Mouse (Mus musculus) left cerebral cortex, postnatal 14 days (tissue): ENCODE measurements around the gene Cog1. TPM values are rescaled to one million over a fixed set of nuclear protein-coding genes. Genes with fewer than 3 reads are reported as not detected.
A peak's percentile ranks its signal among the peaks of the same experiment; 100 is the strongest.

Experiments used
- DNase-seq, 2 experiments: peaks; one replicate each; pipeline ENCODE4 v3.0.0; 2021 to 2022; ENCODE audit warnings: low spot score in 2 of 2, mixed read lengths in 1 of 2
- intact Hi-C: fragments of 180-260 bp; cut with DNase I; formaldehyde crosslinking; loops from one replicate; pipeline ENCODE4 v1.15.1; 2025
- total RNA-seq, 2 experiments: library from RNA; stranded (reverse); gene quantifications; 2 replicates each; pipeline ENCODE4 v1.2.3; 2021

Cog1 gene
- total RNA-seq, 2 experiments from 2014 or later = 36.8 to 38.7 TPM

- intact Hi-C loops = no loop called here
- no peak for DNase-seq
Observed at GRCm38 (mm10) chr11:113627785-113628184, 21.2 kb upstream of the Cog1 start.

DNA sequence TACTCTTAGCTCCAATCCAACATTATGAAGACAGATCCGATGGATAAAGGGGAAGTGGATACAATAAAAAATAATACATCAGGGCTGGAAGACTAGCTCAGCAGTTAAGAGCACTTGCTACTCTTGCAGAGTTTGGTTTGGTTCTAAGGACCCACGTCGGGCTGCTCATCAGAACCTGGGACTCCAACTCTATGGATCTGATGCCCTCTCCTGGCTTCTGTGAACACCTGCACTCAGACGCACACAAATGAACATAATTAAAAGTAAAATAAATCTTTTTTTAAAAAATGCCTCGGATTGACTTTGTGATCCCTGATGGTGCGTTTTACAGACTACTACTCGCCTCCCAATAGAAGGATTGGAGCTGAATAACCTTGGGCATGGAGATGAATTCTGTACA lies 18.3 kb upstream of the Cog1 start:
- DNase-seq = no peak
- intact Hi-C loops = no loop called here

DNA sequence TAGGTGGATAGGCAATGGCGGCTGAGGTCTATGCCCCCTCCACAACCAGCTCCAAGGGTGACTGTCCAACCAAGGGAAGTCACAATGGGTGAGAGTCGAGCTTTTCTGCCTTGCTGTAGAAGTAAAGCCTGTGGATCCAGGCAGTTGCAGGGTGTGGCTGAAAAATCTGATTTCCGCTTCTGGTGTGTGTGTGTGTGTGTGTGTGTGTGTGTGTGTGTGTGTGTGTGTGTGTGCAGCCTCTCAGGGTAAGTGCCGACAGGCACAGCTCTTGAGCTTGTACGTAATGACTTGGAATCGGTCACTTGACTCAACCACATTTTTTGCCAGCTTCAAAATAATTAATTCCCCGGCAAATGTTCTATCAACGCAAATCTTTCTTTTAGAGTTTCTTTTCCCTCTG lies 17.7 kb upstream of the Cog1 start:
- no peak for DNase-seq
- intact Hi-C loops = no loop called here

DNA sequence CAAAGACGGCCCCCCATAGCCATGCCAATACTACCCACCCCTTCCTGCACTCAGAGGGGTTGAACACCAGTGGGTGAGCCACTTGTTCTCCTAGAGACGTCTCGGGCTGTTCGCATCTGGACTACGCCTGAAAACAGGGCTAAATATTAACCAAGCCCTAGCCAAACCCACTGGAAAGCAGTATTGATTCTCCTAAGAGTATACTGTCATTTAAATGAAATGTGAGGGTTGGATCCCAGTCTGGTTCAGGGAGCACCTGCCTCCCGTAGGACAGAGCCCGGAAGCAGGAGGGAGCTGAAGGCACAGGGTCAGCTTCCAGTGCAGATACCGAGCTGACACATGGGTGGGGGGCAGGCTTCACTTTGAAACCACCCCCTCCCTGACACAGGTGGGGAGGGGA lies 17.1 kb upstream of the Cog1 start:
- intact Hi-C loops = no loop called here
- no peak for DNase-seq

- intact Hi-C loops = no loop called here
- no peak for DNase-seq
Observed at GRCm38 (mm10) chr11:113632303-113632702, 16.7 kb upstream of the Cog1 start.

DNA sequence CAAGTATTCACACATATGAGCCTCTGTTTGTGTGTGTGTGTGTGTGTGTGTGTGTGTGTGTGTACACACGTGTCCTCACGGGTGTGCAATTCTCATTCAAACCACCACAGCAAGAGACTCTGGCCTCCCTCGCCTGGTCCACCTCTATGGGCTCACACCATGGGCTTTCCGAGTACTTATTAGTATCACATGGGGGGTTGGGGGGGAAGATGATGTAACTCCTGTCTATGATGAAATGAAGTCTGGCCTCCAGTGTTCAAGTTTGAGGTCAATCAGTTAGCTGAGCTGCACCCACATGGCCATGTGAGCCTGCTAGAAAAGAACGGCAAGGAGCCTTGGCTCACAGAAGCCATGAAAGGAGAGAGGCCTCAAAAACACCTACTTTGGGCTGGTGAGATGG lies 15.6 kb upstream of the Cog1 start:
- DNase-seq = no peak
- intact Hi-C loops = no loop called here

DNA sequence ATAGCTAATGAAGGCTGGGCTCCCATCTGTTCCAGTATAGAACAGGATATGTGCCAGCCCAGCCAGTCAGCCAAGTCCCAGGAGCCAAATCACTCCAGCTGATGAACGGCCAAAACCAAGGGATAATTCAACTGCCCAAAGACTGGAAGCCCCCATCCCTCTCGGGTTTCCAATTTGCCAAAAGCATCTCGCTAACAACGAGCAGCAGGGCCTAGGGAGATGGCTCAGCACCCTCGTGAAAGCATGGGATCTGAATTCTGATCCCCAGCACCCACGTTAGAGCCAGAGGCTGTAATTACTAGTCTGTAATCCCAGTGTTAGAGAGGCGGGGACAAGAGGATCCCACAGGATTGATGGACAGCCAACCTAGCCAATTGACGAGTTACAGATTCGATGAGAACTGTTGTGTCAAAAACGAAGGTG lies 14.3 kb upstream of the Cog1 start:
- intact Hi-C loops = no loop called here
- no peak for DNase-seq

DNA sequence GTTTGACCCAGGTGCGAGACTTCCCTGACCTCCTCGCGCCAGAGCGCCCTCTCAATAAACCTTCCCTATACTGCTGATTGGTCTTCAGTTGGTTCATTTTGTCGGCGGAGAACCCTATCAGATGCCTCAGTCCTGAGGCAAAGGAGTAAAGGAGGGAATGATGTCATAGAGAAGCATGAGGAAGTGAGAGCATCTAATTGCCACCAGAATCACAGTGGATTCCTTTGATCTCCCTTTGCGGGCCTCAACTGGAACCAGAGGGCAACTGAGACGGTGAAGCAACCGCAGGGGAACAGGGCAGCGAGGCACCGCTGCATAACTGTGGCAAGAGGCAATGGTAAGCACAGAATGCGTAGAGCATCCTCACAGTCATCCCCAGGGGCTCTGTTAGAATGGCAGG lies 10.3 kb upstream of the Cog1 start:
- intact Hi-C loops = no loop called here

GRCm38 (mm10) chr11:113645181-113645580 lies 3.8 kb upstream of the Cog1 start:
- no peak for DNase-seq
- intact Hi-C loops = no loop called here

More for the DNA sequence above, 10.3 kb upstream of the Cog1 start:
- no peak for DNase-seq

- DNase-seq = peak; percentile 81 to 86
- intact Hi-C loops = loop anchor here (2.0 kb wide), 1 partner anchor 35 kb away; no protein-coding TSS in a partner anchor
Observed at GRCm38 (mm10) chr11:113648152-113648551, 817 bp upstream of the Cog1 start.

GRCm38 (mm10) chr11:113649353-113650210 lies 613 bp downstream of the Cog1 start, which contains the start of gene Slc39a11:
Gene Slc39a11, minus strand, starts transcription at chr11:113650079.
- intact Hi-C loops = loop anchor here (2.0 to 5.0 kb wide), 2 partner anchors 33 to 163 kb away; no protein-coding TSS in a partner anchor
- DNase-seq = peak in 1 of 2 experiments; percentile 63

GRCm38 (mm10) chr11:113651206-113651906 lies 2.4 kb downstream of the Cog1 start:
- intact Hi-C loops = loop anchor here (5.0 kb wide), 1 partner anchor 161 kb away; no protein-coding TSS in a partner anchor
- DNase-seq = no peak

DNA sequence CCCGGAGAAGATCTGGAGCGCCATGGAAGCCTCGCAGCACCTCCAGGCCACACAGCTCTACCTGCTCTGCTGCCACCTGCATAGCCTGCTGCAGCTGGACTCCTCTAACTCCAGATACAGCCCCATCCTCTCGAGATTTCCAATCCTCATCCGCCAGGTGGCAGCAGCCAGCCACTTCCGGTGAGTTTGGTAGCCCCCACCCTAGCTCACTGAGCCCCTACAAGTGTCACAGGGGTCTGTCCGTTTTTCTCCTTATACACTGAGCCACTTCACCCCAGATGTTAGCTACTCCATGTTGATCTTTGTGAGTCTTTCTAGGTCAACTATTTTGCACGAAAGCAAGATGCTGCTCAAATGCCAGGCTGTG lies 2.9 kb downstream of the Cog1 start:
- peak in 1 of 2 experiments; percentile 53 for DNase-seq
- intact Hi-C loops = loop anchor here (5.0 kb wide), 1 partner anchor 160 kb away; no protein-coding TSS in a partner anchor

DNA sequence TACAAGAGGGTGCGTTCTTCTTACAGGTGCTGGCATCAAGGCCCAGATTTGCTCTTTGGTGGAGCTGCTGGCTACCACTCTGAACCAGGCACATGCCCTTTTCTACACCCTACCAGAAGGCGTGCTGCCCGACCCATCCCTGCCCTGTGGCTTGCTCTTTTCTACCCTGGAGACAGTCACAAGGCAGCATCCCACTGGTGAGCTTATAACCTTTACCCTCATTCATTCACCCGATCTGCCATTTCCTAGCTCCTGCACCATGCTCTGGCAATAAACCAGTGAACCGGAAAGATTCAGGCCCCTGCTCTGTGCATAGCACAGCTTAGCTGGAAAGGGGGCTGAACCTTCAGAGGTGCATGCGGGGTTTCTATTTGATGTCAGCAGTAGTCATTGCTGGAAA lies 3.5 kb downstream of the Cog1 start:
- intact Hi-C loops = loop anchor here (5.0 kb wide), 1 partner anchor 160 kb away; no protein-coding TSS in a partner anchor
- no peak for DNase-seq

- DNase-seq = peak in 1 of 2 experiments; percentile 49
- intact Hi-C loops = loop anchor here (5.0 kb wide), 1 partner anchor 158 kb away; no protein-coding TSS in a partner anchor
Observed at GRCm38 (mm10) chr11:113654105-113654504, 5.1 kb downstream of the Cog1 start.

DNA sequence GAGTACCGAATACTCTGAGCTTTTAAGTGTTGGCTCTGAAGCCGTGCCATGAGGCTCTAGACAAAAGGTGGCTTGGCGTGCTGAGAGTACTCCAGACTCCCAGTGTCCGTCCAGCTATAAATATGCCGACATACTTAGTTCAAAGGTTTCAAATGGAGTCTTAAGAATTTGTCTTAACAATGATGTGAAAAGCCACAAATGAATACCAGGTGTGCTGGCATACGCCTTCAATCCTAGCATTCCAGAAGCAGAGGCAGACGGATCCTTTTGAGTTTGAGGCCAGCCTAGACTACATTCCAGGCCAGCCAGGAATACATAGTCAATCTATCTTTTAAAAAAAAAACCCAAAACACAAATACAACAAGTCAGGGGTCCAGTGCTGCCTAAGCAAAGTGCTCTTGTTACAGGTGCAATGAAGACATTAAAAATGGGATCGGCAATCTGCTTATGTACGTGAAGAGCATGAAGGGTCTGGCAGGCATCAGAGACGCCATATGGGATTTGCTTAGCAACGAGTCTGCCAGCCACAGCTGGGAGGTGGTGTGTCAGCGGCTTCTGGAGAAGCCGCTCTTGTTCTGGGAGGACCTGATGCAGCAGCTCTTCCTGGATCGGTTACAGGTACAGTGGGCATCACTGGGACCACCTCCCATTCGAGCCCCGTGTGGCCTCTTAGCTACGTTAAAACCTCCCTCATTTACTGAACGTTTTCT lies 5.7 kb downstream of the Cog1 start:
- intact Hi-C loops = loop anchor here (5.0 kb wide), 1 partner anchor 158 kb away; no protein-coding TSS in a partner anchor
- peak; percentile 49 to 68 for DNase-seq

DNA sequence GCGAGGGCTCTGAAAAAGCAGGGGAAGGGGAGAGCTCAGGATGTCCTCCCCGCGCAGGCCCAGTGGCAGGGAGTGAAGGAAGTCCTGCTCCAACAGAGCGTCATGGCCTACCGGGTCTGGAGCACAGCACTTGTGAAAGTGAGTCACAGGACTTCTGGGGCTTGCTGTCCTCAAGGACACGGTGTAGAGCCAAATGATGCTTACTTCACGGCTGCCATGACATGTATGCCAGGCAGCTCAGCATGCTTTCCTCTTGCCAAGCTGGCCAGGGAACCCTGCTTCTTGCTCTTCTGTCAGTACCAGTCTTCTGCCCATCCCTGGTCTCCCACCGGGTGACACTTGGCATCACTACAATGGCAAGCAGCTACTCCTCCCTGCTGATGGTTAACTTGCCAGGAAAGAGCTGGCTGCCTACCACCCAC lies 7.6 kb downstream of the Cog1 start:
- intact Hi-C loops = no loop called here
- DNase-seq = no peak

DNA sequence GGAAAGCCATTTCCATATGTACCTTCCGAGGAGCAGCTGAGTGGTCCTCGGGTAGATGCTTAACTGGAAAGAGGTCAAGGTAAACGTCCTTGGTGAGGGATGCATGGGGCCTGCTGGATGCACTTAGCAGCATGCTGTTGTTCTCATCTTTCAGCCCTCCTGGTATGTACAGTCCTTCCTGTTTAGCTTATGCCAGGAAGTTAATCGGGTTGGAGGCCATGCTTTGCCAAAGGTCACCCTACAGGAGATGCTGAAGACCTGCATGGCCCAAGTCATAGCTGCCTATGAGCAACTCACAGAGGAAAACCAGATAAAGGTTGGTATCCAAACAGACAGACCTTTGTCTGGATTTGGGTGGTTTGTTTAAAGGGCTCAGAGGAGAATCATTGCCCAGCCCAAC lies 8.3 kb downstream of the Cog1 start:
- intact Hi-C loops = no loop called here
- no peak for DNase-seq

GRCm38 (mm10) chr11:113658319-113658718 lies 9.3 kb downstream of the Cog1 start:
- no peak for DNase-seq
- intact Hi-C loops = no loop called here

GRCm38 (mm10) chr11:113658763-113659162 lies 9.8 kb downstream of the Cog1 start:
- intact Hi-C loops = no loop called here

More at GRCm38 (mm10) chr11:113658763-113659162, 9.8 kb downstream of the Cog1 start:
- no peak for DNase-seq
